Mouse (Mus musculus) ovary, postnatal 36 days (tissue): ENCODE measurements around the gene Armc8.

Experiments used
- DNase-seq: peaks from one replicate; pipeline ENCODE4 v3.0.0; 2022; ENCODE audit warnings: low spot score, mixed read lengths

Gene Armc8

GRCm38 (mm10) chr9:99446259-99446658, 122.4 kb downstream of the Armc8 start:
- DNase-seq = no peak

GRCm38 (mm10) chr9:99444590-99445178, 124.0 kb downstream of the Armc8 start:
- DNase-seq = peak; percentile 47

- no peak for DNase-seq
Measured at GRCm38 (mm10) chr9:99441647-99442433, 126.9 kb downstream of the Armc8 start.

- DNase-seq = no peak
Measured at GRCm38 (mm10) chr9:99440941-99441340, 127.8 kb downstream of the Armc8 start.

- no peak for DNase-seq
Measured at GRCm38 (mm10) chr9:99439064-99439463, 129.6 kb downstream of the Armc8 start.

- DNase-seq = no peak
Measured at GRCm38 (mm10) chr9:99437781-99438565, 130.7 kb downstream of the Armc8 start.

DNA sequence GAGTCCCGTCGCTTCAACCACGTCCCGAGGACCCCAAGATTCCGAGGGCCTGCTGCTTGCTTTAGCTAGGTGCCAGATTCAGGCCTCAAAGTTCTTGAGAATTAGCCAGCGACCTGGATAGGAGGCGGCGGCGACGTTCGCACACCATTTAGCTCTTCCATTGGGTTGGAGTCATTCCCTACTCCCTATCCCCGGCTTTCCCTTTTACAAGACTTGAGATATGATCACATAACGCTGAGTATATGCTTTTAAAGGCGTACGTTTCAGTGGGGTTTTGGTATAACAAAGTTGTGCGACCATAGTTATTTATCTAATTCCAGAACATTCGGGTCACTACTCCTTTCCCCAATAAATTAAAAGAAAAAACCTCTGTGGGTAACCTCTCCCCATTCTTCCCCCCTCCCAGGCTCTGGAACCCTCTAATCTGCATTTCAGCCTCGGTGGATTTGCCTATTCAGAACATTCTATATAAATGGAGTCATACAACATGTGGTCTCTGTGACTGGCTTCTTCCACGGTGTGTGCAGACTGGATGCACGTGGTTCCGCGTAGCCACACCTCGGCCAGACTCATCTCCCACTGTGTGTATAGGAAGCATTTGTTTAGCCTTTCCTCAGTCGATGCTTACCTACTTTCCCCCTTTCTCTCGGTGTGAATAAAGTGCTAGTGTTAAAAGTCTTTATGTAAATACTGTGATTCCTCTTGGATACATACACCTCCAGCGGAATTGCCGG, 131.5 kb downstream of the Armc8 start, which contains the start of gene Mras:
Gene Mras (minus strand): TSS at position 351 of the 734 bp plus-strand sequence.
- DNase-seq = no peak

GRCm38 (mm10) chr9:99436182-99437030, 132.3 kb downstream of the Armc8 start:
- DNase-seq = peak; percentile 87

GRCm38 (mm10) chr9:99435619-99436181, 133.0 kb downstream of the Armc8 start:
- no peak for DNase-seq

- DNase-seq = peak; percentile 45
Measured at GRCm38 (mm10) chr9:99434892-99435618, 133.6 kb downstream of the Armc8 start.

DNA sequence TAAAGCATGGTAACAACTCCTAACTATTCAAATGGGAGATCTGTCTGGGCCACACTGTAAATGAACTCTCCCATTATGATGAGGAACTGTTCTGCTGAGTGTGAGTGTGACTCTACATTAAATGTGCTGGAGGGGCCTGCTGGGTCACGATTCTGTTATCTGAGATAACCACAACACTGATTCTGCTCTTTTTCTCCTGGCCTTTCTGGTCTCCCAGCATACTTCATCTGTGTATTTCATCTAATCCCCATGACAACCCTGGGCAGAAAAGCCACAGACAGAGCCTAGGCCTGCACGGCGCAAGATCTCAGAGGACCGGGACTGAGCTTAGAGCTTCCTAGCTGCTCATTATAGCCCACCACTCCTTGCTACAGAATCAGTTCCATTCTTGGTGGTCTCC, 136.2 kb downstream of the Armc8 start:
- no peak for DNase-seq

GRCm38 (mm10) chr9:99431963-99432362, 136.7 kb downstream of the Armc8 start:
- DNase-seq = no peak

GRCm38 (mm10) chr9:99431346-99431745, 137.4 kb downstream of the Armc8 start:
- no peak for DNase-seq

DNA sequence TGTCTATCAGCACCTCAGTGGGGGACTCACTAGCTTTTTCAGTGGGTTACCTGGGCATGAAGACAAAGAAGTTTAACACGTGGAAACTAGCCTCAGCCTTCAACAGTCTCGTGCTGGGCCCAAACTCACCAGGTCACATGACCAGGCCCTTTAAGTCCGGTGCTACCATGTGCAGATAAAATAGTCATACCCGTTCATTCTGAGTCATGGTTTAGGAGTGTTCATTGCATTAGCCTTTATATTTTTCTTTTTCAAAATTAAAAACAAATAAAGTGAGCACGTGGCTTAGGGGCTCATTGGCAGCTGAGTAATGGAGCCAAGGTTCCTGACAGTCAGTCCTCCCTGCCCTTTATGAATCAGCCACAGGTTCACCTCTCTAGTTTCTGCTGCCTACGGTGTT, 137.9 kb downstream of the Armc8 start:
- no peak for DNase-seq

GRCm38 (mm10) chr9:99429845-99430244, 138.9 kb downstream of the Armc8 start:
- DNase-seq = no peak

- no peak for DNase-seq
Measured at GRCm38 (mm10) chr9:99428601-99429331, 139.9 kb downstream of the Armc8 start.
